Mouse (Mus musculus): ENCODE measurements around the gene Cib4.

GRCm38 (mm10) chr5:30580725-30581124 is 35.1 kb upstream of the Cib4 start:
- TF ChIP-seq CTCF (IDR thresholded peaks at IDR 0.05; ENCODE audit: low read depth), result no peak
- no peak for TF ChIP-seq EP300 (IDR thresholded peaks at IDR 0.05; ENCODE audit: low read depth)
